Comparison of ENCODE assay signal across 11 mouse cellular contexts in the genomic region with DNA sequence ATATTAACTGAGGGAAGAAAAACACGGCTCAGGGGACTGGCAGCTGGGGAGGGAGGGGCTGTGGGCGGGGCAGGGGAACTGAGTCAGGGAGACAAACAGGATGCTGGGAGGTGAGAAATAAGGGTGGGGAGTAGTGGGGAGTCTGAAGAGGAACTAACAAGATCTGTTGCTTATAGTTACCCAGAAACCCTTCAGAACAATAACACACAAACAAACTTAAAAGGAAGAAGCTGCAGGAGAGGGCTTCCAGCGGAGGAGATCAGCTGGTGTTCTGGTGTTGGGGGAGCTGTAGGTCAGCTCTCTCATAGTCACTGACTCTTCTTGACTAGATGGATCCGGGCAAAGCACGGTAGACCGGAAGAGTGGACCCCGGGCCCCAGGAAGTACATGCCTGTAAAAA. TPM values are rescaled to one million over a fixed set of nuclear protein-coding genes. Genes with fewer than 3 reads are reported as not detected.
DNase-seq lines count a peak whose midpoint lies in the region; ATAC-seq and TF ChIP-seq lines count a peak whose summit lies in the region.
"Had no signal": no experiment of that assay in that cellular context is flagged by ENCODE, and none has a peak within 500 bp of the region (broad histone marks: within the 10 kb centered on the region; RNA-seq: fewer than 3 reads in every experiment).

No protein-coding gene starts in this region.

- no peak overlapping the region for H3K9ac ChIP-seq in kidney, postnatal 0 days (ENCODE audit: low read depth, low read length)
- H3K9ac ChIP-seq: embryonic facial prominence, embryonic 15.5 days; hindbrain, embryonic 15.5 days; stomach, embryonic 15.5 days had no signal

- TF ChIP-seq POLR2A in cerebellum, adult 2 months (IDR thresholded peaks at IDR 0.05; ENCODE audit: borderline replicate concordance, insufficient read depth, low read length) = no peak

- H3K4me3 ChIP-seq in kidney, postnatal 0 days (replicated peaks; ENCODE audit: low read depth, low read length) = no peak overlapping the region
- H3K4me3 ChIP-seq in macrophage (ENCODE audit: inconsistent target) = no peak overlapping the region
- no peak overlapping the region for H3K4me3 ChIP-seq in cerebellum, adult 2 months (replicated peaks; ENCODE audit: insufficient read depth, low read depth, low read length)
- H3K4me3 ChIP-seq: embryonic facial prominence, embryonic 15.5 days; hindbrain, embryonic 15.5 days; stomach, embryonic 15.5 days had no signal

- no peak overlapping the region for H3K4me2 ChIP-seq in kidney, postnatal 0 days (ENCODE audit: low read length)
- H3K4me2 ChIP-seq: embryonic facial prominence, embryonic 15.5 days; hindbrain, embryonic 15.5 days; stomach, embryonic 15.5 days had no signal

- peak; percentile 7 for DNase-seq in kidney, postnatal 0 days (ENCODE audit: low spot score)
- no peak for DNase-seq in kidney, postnatal 25 days
- peak; percentile 47 to 56 for DNase-seq in thymus, postnatal 10 days (ENCODE audit: low spot score in 2 of 2)
- no peak for DNase-seq in cerebellum, adult 2 months
- no peak for DNase-seq in adrenal gland, postnatal 14 days
- no peak for DNase-seq in cerebellum, adult 11 months

- H3K79me2 ChIP-seq in macrophage (ENCODE audit: inconsistent target) = no peaks in the 10 kb centered on the region

- H3K36me3 ChIP-seq in kidney, postnatal 0 days (ENCODE audit: insufficient read depth, low read length) = no peaks in the 10 kb centered on the region
- H3K36me3 ChIP-seq in macrophage (ENCODE audit: inconsistent target) = no peaks in the 10 kb centered on the region
- H3K36me3 ChIP-seq: embryonic facial prominence, embryonic 15.5 days; hindbrain, embryonic 15.5 days; stomach, embryonic 15.5 days had no signal

- no peak for ATAC-seq in kidney, postnatal 0 days (replicated peaks; ENCODE audit: low FRiP score, low read depth)
- ATAC-seq in common myeloid progenitor, adult 5-6 weeks (replicated peaks; ENCODE audit: low read depth, poor library complexity, severe bottlenecking) = peak; percentile 86

- H3K27ac ChIP-seq in kidney, postnatal 0 days = no peak overlapping the region
- H3K27ac ChIP-seq in macrophage = peak overlapping the region; percentile 67
- H3K27ac ChIP-seq in cerebellum, adult 2 months (ENCODE audit: insufficient read depth, low read length) = no peak overlapping the region
- H3K27ac ChIP-seq: embryonic facial prominence, embryonic 15.5 days; hindbrain, embryonic 15.5 days; stomach, embryonic 15.5 days had no signal

- no peaks in the 10 kb centered on the region for H3K27me3 ChIP-seq in kidney, postnatal 0 days (ENCODE audit: insufficient read depth, low read length)
- no peaks in the 10 kb centered on the region for H3K27me3 ChIP-seq in cerebellum, adult 2 months (ENCODE audit: control insufficient read depth, insufficient read depth, low read length)
- H3K27me3 ChIP-seq: embryonic facial prominence, embryonic 15.5 days; hindbrain, embryonic 15.5 days; stomach, embryonic 15.5 days had no signal

- no peaks in the 10 kb centered on the region for H3K4me1 ChIP-seq in kidney, postnatal 0 days (replicated peaks; ENCODE audit: insufficient read depth, low read length)
- H3K4me1 ChIP-seq in cerebellum, adult 2 months (ENCODE audit: control insufficient read depth, insufficient read depth, low read length) = no peaks in the 10 kb centered on the region
- H3K4me1 ChIP-seq: embryonic facial prominence, embryonic 15.5 days; hindbrain, embryonic 15.5 days; stomach, embryonic 15.5 days had no signal

- no peak for TF ChIP-seq CTCF in kidney, postnatal 0 days (IDR thresholded peaks at IDR 0.05; ENCODE audit: low read depth)
- no peak for TF ChIP-seq CTCF in cerebellum, adult 2 months (IDR thresholded peaks at IDR 0.05; ENCODE audit: borderline replicate concordance, insufficient read depth, low read depth, low read length)

- WGBS in kidney, postnatal 0 days = 68% methylated on average over 7 of the region's 7 CpGs
- 10% methylated on average over 7 of the region's 7 CpGs for WGBS in macrophage (ENCODE audit: missing documents)
- WGBS in cerebellum, adult 2 months = 70% methylated on average over 7 of the region's 7 CpGs

- no peaks in the 10 kb centered on the region for H3K9me3 ChIP-seq in kidney, postnatal 0 days (replicated peaks; ENCODE audit: low read length)
- H3K9me3 ChIP-seq: embryonic facial prominence, embryonic 15.5 days; hindbrain, embryonic 15.5 days; stomach, embryonic 15.5 days had no signal

RNA-seq across cellular contexts. Expression of gene Klf3, which starts 22.4 kb away (rescaled TPM):
- 60.6 and 65.6 TPM in 2 replicates for polyA plus RNA-seq in kidney, postnatal 0 days (2015; fragmentation: Nextera tagmentation; extraction: Ambion mirVana)
- 19.0 and 21.5 TPM in 2 replicates for total RNA-seq in common myeloid progenitor, adult 5-6 weeks (2017)
- total RNA-seq in macrophage (2018; cell fraction: chromatin; rRNA removed) = 100 to 1,000 TPM in 19 of 26 experiments, 10 to 100 TPM in 7; 48.3 to 365 (median 123) TPM
- 100 to 1,000 TPM in 1 of 26 experiments, 10 to 100 TPM in 25; 45.5 to 118 (median 57.3) TPM for total RNA-seq in macrophage (2018; cell fraction: cytosol; rRNA removed)
- total RNA-seq in macrophage (2018; cell fraction: nucleus; rRNA removed) = 100 to 1,000 TPM in 21 of 26 experiments, 10 to 100 TPM in 5; 67.6 to 296 (median 126) TPM
- 28.7 to 50.9 TPM (median 35.8 TPM) in 3 replicates for polyA plus RNA-seq in macrophage (2018)
- polyA plus RNA-seq in cerebellum, adult 2 months (2012; rRNA removed) = 16.4 and 18.6 TPM in 2 replicates
- total RNA-seq in adrenal gland, postnatal 14 days (2021) = 73.5 and 74.1 TPM in 2 replicates

Comparison
In these comparisons a context has a peak if more than half of its experiments do, and no peak if none do; other contexts are left out.
1. DNase-seq: peak in kidney, postnatal 0 days (single experiment) and thymus, postnatal 10 days (2 of 2); none in kidney, postnatal 25 days (0 of 2), cerebellum, adult 2 months (0 of 2), adrenal gland, postnatal 14 days (single experiment) and cerebellum, adult 11 months (single experiment).